Mouse (Mus musculus) bone marrow, adult 2 months (tissue): ENCODE measurements around the gene Dpf1.

Source experiments
- CTCF ChIP-seq: fragments of 200-500 bp; IDR thresholded peaks from 2 replicates; pipeline ENCODE4 v1.5.1; 2011; ENCODE audit warnings: low read length, control low read depth; ENCODE audit not compliant: control insufficient read depth, insufficient read depth
- POLR2A ChIP-seq: fragments of 200-500 bp; IDR thresholded peaks from 2 replicates; pipeline ENCODE4 v1.6.1; 2011; ENCODE audit warnings: low read depth, mild to moderate bottlenecking, control low read depth, low read length, borderline replicate concordance; ENCODE audit not compliant: control insufficient read depth

GRCm38 (mm10) chr7:29279924-29280323 lies 23.8 kb upstream of the Dpf1 start:
- TF ChIP-seq CTCF (no peak), POLR2A (no peak)
